Mouse (Mus musculus) limb, embryonic 11.5 days (tissue): ENCODE measurements at regions not wholly inside any gene's neighbourhood (a gene's known extent, or its start where the extent isn't known, plus 50 kb on each side); places are given as distances from the start of the nearest gene placed in this dataset.

ENCODE experiments used
- ATAC-seq: fragments of 200-750 bp; cut with Nextera tagmentation; 2 replicates; pipeline ENCODE4 v1.8.0; 2017; ENCODE audit warnings: low read depth; ENCODE audit not compliant: insufficient number of reproducible peaks, low FRiP score, low TSS enrichment
- DNase-seq: peaks from one replicate; pipeline ENCODE4 v3.0.0-alpha.2; 2015; ENCODE audit warnings: low spot score
- H3K27ac ChIP-seq: fragments of 300-500 bp; sonication (generic); replicated peaks from 2 replicates; pipeline ENCODE4 v1.5.1; 2014; ENCODE audit warnings: low read depth, mild to moderate bottlenecking, low read length
- H3K27me3 ChIP-seq: fragments of 300-500 bp; sonication (generic); 2 replicates; pipeline ENCODE4 v1.6.1; 2014; ENCODE audit warnings: mild to moderate bottlenecking, low read length, mixed read lengths; ENCODE audit not compliant: control insufficient read depth, insufficient read depth
- H3K36me3 ChIP-seq: fragments of 300-500 bp; sonication (generic); 2 replicates; pipeline ENCODE4 v1.6.1; 2014; ENCODE audit warnings: mild to moderate bottlenecking, low read length, moderate library complexity, mixed read lengths; ENCODE audit not compliant: control insufficient read depth, insufficient read depth
- H3K4me1 ChIP-seq: fragments of 300-500 bp; sonication (generic); 2 replicates; pipeline ENCODE4 v1.6.1; 2014; ENCODE audit warnings: low read length, mixed read lengths; ENCODE audit not compliant: control insufficient read depth, insufficient read depth
- H3K4me2 ChIP-seq: fragments of 300-500 bp; sonication (generic); 2 replicates; pipeline ENCODE4 v1.6.1; 2014; ENCODE audit warnings: low read depth, mild to moderate bottlenecking, moderate library complexity; ENCODE audit not compliant: severe bottlenecking
- H3K4me3 ChIP-seq: fragments of 300-500 bp; sonication (generic); 2 replicates; pipeline ENCODE4 v1.5.1; 2014; ENCODE audit warnings: low read depth, low read length
- H3K9ac ChIP-seq: fragments of 300-500 bp; sonication (generic); 2 replicates; pipeline ENCODE4 v1.6.1; 2014; ENCODE audit warnings: mild to moderate bottlenecking, low read length
- H3K9me3 ChIP-seq: fragments of 300-500 bp; sonication (generic); 2 replicates; pipeline ENCODE4 v1.6.1; 2016; ENCODE audit warnings: low read length; ENCODE audit not compliant: control insufficient read depth
- WGBS: fragments of 180-500 bp; shearing (Covaris S2); extraction: QIAGEN DNeasy Blood & Tissue Kit; methylation state at CpG from one replicate; pipeline ENCODE4 v1.1.7; 2014; 5-methylcytosine and 5-hydroxymethylcytosine counted together

DNA sequence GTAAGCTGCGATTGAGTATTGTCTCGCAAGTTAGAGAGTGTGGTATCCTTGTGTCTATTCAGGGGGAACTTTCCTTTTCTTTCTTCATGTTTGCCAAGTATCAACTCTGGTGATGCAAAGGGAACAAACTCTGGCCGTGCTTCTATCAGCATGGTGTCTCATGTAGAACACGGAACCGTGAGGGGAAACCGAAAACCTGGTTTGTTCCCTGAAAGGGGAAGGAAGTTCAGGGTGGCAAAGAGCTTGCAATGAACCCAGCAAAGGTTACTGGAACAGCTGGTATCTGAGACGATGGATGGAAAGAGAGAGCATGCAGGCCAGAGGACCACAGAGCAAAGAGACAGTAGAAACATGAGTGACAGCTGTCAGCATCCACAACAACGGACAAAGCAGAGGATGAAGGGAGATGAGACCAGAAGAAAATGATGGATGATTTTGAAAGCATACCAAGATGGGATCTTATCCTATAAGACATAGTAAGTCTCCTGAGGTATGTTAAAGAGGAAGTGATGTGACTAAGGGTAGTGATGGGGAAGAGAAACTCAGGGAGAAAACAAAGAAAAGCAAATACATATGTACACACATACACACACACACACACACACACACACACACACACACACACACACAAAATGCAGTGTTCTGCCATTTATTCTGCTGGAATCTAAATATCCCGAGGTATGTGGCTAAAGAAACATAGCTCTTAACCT is 199.8 kb upstream of the Peli2 start:
- ATAC-seq: no peak
- WGBS: 93% methylated on average over 9 of the region's 9 CpGs
- Histone ChIP-seq H3K36me3 (no peaks in the 10 kb centered on the region), H3K27ac (no peak overlapping the region), H3K4me3 (no peak overlapping the region), H3K4me1 (no peaks in the 10 kb centered on the region), H3K9ac (no peak overlapping the region), H3K4me2 (no peak overlapping the region), H3K27me3 (no peaks in the 10 kb centered on the region), H3K9me3 (no peaks in the 10 kb centered on the region)
- DNase-seq: no peak

DNA sequence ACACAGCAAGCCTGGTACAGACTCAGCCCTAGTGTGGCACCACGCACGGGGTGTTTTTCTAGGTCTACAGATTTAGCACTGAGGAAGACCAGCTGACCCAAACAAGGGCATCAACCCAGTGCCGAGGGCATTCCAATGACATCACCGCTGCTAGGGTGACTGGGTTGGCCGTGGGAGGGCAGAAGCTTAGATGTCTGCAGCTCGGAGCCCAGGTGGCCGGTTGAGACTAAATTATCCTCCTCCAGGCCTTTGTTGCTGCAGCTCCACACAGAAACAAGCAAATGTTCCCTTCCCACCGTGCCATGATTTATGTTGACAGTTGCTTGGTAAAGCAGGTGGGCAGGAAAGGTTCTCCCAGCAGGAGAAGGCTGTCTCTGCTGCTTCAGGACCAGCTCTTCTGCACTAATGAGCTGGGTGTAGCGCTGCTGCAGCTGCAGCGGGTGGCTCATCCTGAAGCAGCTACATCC is 198.8 kb upstream of the Peli2 start:
- DNase-seq (peak; percentile 34), ATAC-seq (no peak)
- no peaks in the 10 kb centered on the region for H3K36me3 ChIP-seq
- H3K27ac ChIP-seq: no peak overlapping the region
- no peaks in the 10 kb centered on the region for H3K4me1 ChIP-seq
- no peak overlapping the region for H3K9ac ChIP-seq
- no peaks in the 10 kb centered on the region for H3K27me3 ChIP-seq
- no peak overlapping the region for H3K4me3 ChIP-seq
- no peak overlapping the region for H3K4me2 ChIP-seq
- no peaks in the 10 kb centered on the region for H3K9me3 ChIP-seq
- 27% methylated on average over 10 of the region's 10 CpGs for WGBS

DNA sequence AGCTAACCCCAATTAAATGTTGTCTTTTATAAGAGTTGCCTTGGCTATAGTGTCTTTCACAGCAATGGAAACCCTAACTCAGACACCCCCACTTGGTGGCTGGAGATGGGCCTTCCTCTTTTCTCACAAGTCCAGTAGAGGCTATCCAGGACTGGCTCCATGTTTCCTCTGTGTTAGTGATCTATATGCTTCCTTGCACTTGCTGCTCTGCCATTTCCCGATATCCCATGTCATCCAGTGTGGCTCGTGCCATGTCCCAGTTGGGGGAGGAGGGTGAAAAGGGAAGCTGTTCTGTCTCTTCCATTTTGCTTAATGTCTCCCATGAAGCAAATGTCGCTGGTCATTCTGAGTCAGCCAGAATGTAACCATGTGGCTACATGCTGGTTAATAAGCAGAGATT is 194.2 kb upstream of the Peli2 start:
- Histone ChIP-seq H3K9me3 (no peaks in the 10 kb centered on the region), H3K4me1 (no peaks in the 10 kb centered on the region), H3K4me2 (no peak overlapping the region), H3K9ac (no peak overlapping the region), H3K27me3 (no peaks in the 10 kb centered on the region), H3K4me3 (no peak overlapping the region), H3K36me3 (no peaks in the 10 kb centered on the region), H3K27ac (no peak overlapping the region)
- WGBS: 91% methylated on average over 3 of the region's 3 CpGs
- ATAC-seq (no peak), DNase-seq (no peak)

DNA sequence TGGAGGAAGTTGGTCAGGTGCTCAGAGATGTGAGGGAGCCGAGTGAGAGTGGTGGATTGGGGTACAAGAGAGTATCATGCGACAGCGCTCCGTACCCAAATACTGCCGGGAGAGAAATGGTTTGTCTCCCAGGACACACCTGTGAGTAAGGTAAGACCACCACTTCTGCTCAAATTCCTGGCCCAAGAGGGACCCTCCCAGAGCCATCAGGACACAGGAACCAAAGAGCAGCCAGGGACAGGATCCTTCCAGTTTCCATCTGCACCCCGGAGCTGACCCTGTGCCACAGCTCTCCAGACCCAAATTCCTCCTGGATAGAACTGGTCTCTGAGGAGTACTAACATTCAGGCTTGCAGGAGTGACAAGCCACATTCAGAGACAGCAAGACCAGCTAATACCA is 185.2 kb upstream of the Peli2 start:
- H3K36me3 ChIP-seq: no peaks in the 10 kb centered on the region
- ATAC-seq (no peak), DNase-seq (no peak)
- H3K4me3 ChIP-seq: no peak overlapping the region
- no peaks in the 10 kb centered on the region for H3K9me3 ChIP-seq
- no peak overlapping the region for H3K27ac ChIP-seq
- 90% methylated on average over 6 of the region's 6 CpGs for WGBS
- H3K4me1 ChIP-seq: no peaks in the 10 kb centered on the region
- H3K27me3 ChIP-seq: no peaks in the 10 kb centered on the region
- no peak overlapping the region for H3K9ac ChIP-seq
- H3K4me2 ChIP-seq: no peak overlapping the region

DNA sequence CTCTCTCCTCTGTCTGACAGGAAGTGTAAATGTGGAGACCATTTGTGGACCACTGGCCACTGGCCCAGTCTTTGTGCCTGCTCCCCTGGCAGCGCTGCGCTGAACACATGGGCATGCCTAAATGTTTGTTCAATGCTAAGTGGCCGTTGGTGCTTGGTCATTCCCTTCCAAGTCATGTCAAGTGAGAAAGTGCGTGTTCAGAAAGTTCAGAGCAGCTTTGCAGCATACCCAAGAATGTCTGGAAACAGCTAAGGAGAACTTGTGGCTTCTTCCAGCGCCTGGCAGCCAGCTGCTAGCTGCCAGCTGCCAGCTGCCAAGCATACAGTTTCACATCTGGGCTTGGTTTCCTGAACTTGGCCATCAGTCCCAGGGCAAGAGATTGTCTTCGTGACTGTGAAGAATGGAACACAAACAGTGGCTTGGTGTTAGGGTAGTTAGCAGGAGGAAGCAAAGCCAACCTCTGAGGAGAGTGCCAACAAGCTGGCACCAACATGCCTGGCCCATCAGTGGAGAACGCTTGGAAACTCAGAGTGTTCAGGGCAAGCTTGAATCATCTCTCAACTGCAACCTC is 183.5 kb upstream of the Peli2 start:
- Histone ChIP-seq H3K9me3 (no peaks in the 10 kb centered on the region), H3K4me1 (no peaks in the 10 kb centered on the region), H3K4me2 (no peak overlapping the region), H3K36me3 (no peaks in the 10 kb centered on the region), H3K9ac (no peak overlapping the region), H3K4me3 (no peak overlapping the region), H3K27me3 (no peaks in the 10 kb centered on the region), H3K27ac (no peak overlapping the region)
- DNase-seq: no peak
- ATAC-seq: no peak
- 86% methylated on average over 7 of the region's 7 CpGs for WGBS

DNA sequence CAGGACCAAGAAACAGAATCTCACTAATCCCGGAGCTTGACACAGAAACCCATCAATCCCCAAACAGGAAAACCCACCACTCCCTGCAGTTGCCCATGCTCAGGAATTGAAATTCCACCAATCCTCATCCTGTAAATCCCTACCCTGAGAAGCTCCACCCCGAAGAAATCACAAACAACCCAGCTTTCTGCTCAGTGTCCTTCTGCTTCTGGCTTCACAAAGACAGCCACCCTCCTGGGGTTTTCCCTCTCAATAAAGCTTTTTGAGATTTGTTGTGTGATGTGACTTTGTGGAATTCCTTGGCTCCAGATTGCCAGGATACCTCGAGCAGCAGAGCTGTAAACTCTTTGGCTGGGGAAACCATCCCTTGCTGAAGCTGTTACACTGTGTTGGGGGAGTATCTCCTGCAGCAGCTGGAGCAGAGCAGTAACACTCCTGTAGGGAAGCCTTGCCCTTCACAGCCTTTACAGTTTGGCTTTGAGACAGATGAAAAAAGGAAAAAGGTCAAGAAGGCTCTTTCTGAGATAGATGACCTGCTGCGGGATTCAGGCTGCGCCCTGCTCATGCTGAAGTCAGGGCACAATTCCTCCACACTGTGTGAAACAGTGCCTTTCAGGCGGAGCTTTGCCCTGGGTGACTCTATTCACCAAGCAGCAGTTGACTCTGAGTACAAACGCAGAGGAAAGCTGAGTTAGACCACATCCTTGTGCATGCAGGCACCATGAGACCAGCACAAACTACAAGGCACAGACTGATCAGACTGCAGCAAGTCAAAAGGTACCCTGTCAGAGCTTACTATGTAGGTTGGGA is 180.6 kb upstream of the Peli2 start:
- no peaks in the 10 kb centered on the region for H3K27me3 ChIP-seq
- whole genome bisulfite sequencing: 63% methylated on average over 7 of the region's 7 CpGs
- no peak for DNase-seq

DNA sequence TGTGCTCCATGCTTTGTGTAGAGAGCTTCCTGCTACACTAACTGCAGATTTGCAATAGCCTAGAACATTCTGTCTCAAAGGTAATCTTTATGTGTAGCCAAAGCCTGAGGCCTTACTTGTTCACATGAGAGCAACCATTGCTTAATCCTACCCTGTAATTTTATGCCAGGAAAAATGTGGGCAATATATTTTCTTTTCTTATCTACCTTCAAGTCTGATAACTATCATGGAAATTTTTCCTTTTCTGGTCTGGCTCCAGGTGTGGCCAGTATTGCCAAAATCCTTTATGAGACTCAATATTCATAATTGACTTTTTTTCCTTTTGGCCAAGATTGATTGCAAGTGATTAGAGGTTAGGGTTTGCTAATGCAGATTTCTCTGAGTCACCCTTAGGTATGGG is 178.0 kb upstream of the Peli2 start:
- Histone ChIP-seq H3K27ac (no peak overlapping the region), H3K9ac (no peak overlapping the region), H3K4me3 (no peak overlapping the region), H3K4me1 (no peaks in the 10 kb centered on the region), H3K27me3 (no peaks in the 10 kb centered on the region), H3K4me2 (no peak overlapping the region), H3K36me3 (no peaks in the 10 kb centered on the region), H3K9me3 (no peaks in the 10 kb centered on the region)
- no peak for DNase-seq
- ATAC-seq: no peak

More for the DNA sequence above, 180.6 kb upstream of the Peli2 start:
- H3K36me3 ChIP-seq: no peaks in the 10 kb centered on the region
- no peak overlapping the region for H3K4me2 ChIP-seq
- H3K4me3 ChIP-seq: no peak overlapping the region
- no peaks in the 10 kb centered on the region for H3K9me3 ChIP-seq
- no peaks in the 10 kb centered on the region for H3K4me1 ChIP-seq
- H3K27ac ChIP-seq: no peak overlapping the region
- no peak for ATAC-seq
- H3K9ac ChIP-seq: no peak overlapping the region

DNA sequence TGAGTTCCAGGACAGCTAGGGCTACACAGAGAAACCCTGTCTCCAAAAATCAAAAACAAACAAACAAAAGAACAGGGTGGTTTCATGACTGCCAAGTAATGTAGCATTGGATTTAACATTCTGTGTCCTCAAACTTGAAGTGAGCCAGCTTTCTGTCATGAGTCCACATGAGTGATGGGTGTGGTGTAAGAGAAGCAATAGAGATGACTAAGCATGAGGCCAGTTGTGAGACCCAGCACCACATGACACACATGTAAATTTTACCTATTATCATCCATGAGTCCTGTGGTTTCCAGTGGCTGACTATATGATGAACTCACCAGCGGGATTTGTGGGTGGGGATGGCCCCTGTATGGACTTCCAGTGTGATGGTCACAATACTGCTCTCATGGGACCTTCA is 176.0 kb upstream of the Peli2 start:
- WGBS: 92% methylated on average over 1 of the region's 1 CpGs
- H3K9ac ChIP-seq: no peak overlapping the region
- no peaks in the 10 kb centered on the region for H3K4me1 ChIP-seq
- no peak overlapping the region for H3K4me2 ChIP-seq
- no peak for DNase-seq
- H3K27ac ChIP-seq: no peak overlapping the region
- H3K27me3 ChIP-seq: no peaks in the 10 kb centered on the region
- H3K4me3 ChIP-seq: no peak overlapping the region
- no peak for ATAC-seq
- H3K36me3 ChIP-seq: no peaks in the 10 kb centered on the region
- H3K9me3 ChIP-seq: no peaks in the 10 kb centered on the region
